Mouse (Mus musculus) CH12.LX (cell line): ENCODE results near the gene Mprip.

Experiments
- CHD2 ChIP-seq: IDR thresholded peaks from 2 replicates; pipeline ENCODE4 v1.6.1; 2011; ENCODE audit warnings: low read length, improper control_type of control experiment
- CTCF ChIP-seq, 2 experiments: IDR thresholded peaks in 1 of 2; conservative IDR thresholded peaks in 1 of 2; 2 replicates each; pipeline ENCODE4 v1.5.1; 2011 to 2012; ENCODE audit warnings: low read depth in 2 of 2, low read length in 2 of 2, improper control_type of control experiment in 1 of 2, inconsistent platforms in 1 of 2, mild to moderate bottlenecking in 1 of 2, moderate library complexity in 1 of 2
- E2F4 ChIP-seq: IDR thresholded peaks from 2 replicates; pipeline ENCODE4 v1.6.1; 2011; ENCODE audit warnings: low read depth, low read length, improper control_type of control experiment; ENCODE audit not compliant: insufficient replicate concordance
- EP300 ChIP-seq: IDR thresholded peaks from 2 replicates; pipeline ENCODE4 v1.6.1; 2011; ENCODE audit warnings: low read length, improper control_type of control experiment
- JUND ChIP-seq: conservative IDR thresholded peaks from 2 replicates; pipeline ENCODE4 v1.6.1; 2011; ENCODE audit warnings: low read depth, low read length, improper control_type of control experiment
- MAX ChIP-seq: IDR thresholded peaks from 2 replicates; pipeline ENCODE4 v1.6.1; 2011; ENCODE audit warnings: low read length, improper control_type of control experiment
- MXI1 ChIP-seq: IDR thresholded peaks from 2 replicates; pipeline ENCODE4 v1.6.1; 2011; ENCODE audit warnings: mild to moderate bottlenecking, low read depth, low read length, improper control_type of control experiment
- POLR2A ChIP-seq: IDR thresholded peaks from 2 replicates; pipeline ENCODE4 v1.6.1; 2011; ENCODE audit warnings: low read depth, mild to moderate bottlenecking, improper control_type of control experiment, low read length
- SIN3A ChIP-seq: IDR thresholded peaks from 2 replicates; pipeline ENCODE4 v1.6.1; 2012; ENCODE audit warnings: low read length, improper control_type of control experiment, inconsistent platforms
- SMC3 ChIP-seq: IDR thresholded peaks from 2 replicates; pipeline ENCODE4 v1.6.1; 2011; ENCODE audit warnings: low read depth, low read length, improper control_type of control experiment
- TBP ChIP-seq: conservative IDR thresholded peaks from 2 replicates; pipeline ENCODE4 v1.6.1; 2011; ENCODE audit warnings: low read depth, low read length, improper control_type of control experiment
- ZC3H11A ChIP-seq: IDR thresholded peaks from 2 replicates; pipeline ENCODE4 v1.6.1; 2012; ENCODE audit warnings: low read depth, mild to moderate bottlenecking, inconsistent platforms, low read length, improper control_type of control experiment
- ZKSCAN1 ChIP-seq: IDR thresholded peaks from 2 replicates; pipeline ENCODE4 v1.6.1; 2012; ENCODE audit warnings: low read depth, inconsistent platforms, low read length, improper control_type of control experiment, borderline replicate concordance

GRCm38 (mm10) chr11:59674013-59674412 lies 12.9 kb downstream of the Mprip start:
- TF ChIP-seq MXI1: no peak
- TF ChIP-seq POLR2A: no peak
- no peak for TF ChIP-seq CHD2
- TF ChIP-seq JUND: no peak
- TF ChIP-seq EP300: no peak
- no peak for TF ChIP-seq TBP
- TF ChIP-seq SIN3A: no peak
- no peak for TF ChIP-seq CTCF (conservative IDR thresholded peaks at IDR 0.05 in 1 of 2, IDR thresholded peaks at IDR 0.05 in 1 of 2; ENCODE audit: low read depth in 2 of 2, low read length in 2 of 2)
- TF ChIP-seq SMC3: no peak
- TF ChIP-seq ZC3H11A: no peak
- TF ChIP-seq MAX: no peak
- TF ChIP-seq ZKSCAN1: no peak
- TF ChIP-seq E2F4: no peak
